Mouse (Mus musculus): ENCODE data around the gene Gm28048.

Gene Gm28048

DNA sequence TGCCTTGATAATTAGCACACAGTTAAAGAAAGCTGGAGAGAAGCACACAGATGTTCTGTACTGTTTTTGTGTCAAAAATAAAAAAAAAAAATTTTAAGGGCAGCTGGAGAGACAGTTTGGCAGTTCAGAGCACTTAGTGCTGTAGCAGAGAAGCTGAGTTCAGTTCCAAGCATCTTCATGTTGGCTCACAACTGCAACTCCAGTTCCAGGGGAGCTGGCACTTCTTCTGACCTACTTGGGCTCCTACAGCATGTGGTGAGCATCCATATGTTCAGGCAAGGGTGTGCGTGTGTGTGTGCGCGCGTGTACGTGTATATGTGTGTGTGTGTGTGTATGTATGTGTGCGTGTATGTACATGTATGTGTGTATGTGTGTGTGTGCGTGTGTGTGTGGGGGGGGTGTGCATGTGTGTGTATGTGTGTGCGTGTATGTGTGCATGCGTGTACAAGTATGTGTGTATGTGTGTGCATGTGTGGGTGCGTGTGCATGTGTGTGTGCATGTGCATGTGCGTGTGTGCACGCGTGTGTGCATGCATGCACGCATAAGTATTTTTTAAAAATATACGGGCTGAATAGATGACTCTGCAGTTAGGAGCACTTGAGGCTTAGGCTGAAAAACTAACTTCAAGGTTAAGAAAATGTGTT lies 152.8 kb downstream of the Gm28048 start:
- no peak for DNase-seq

GRCm38 (mm10) chr11:22827514-22828080 lies 154.3 kb downstream of the Gm28048 start:
- no peak for DNase-seq

DNA sequence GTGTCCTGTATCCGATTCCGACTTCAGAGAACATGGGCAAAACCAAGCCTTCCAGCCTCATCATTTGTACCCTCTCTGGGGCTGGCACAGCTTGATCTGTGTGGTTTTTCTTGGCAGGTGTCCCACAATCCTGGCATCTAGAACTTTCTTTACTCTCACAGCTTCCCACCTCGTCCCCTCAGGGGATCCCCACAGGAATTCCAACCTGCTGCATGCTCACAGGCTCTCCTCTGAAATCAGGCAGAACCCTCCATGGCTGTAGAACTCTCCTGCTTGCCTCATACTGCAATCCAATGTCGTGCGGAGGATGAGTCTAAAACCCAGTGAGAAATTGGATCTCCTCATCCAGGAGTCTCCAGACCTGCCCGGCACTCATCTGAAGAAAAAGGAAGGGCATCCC lies 155.2 kb downstream of the Gm28048 start:
- DNase-seq: no peak

DNA sequence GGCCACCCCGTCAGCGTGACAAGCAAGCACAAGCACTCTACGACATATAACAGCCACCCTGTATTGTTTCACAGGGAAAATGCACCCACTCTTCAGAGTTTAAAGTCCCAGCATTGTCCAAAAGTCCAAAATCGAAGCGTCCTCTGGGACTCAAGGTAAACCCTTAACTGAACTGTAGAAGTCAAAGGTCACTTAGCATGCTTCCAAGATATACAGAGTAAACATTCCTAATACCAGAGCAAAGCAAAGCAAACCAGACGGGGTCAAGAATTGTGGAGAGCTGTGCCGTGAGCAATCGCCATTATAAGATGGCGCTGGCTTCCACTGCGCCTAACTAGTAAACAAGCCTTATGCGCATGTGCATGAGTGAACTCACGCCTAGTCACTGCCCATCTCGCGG lies 155.8 kb downstream of the Gm28048 start:
- no peak for DNase-seq

DNA sequence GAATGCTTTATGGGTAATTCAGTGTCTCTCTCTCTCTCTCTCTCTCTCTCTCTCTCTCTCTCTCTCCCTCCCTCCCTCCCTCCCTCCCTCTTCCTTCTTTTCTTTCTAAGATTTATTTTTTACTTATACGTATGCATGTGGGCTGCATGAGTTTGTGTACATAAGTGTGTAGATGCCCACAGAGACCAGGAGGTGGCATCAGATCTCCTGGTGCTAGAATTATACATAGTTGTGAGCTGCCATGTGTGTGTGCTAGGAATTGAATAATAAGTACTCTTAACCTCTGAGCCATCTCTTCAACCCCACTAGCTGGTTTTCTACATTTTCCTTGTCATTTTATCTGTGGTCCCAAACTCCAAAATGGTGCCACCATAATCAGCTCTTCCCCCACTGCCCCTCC lies 156.3 kb downstream of the Gm28048 start:
- no peak for DNase-seq

DNA sequence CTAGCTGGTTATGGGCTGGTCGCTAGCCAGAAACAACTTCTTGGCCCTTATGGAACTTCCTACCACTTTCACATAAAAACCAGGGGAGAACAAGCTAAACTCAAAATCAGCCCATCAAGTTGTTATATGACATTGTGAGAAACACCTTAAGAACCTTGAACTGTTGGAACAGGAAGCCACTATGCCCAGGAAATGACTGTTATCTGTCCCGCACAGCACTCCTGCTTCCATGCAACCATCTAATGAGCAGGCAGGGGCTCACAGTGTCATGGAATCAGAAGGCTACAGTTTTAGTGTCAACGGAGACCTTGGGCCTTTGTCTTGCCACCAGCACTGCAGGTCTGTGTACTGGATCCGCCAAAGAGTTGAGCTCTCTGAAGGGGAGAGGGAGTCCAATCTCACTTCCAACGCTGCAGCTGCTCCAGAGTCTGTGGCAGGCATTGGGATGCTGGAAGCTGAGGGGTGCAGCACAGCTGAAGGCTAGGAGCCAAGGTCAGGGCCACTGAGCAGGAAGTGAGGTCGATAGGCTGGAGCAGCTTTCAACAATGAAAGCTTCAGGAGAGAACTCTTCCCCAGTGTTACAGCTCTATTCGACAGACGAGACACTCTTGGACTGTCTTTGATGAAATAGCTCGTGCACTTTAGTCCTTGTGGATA lies 157.7 kb downstream of the Gm28048 start:
- no peak for DNase-seq

- no peak for DNase-seq
Observed at GRCm38 (mm10) chr11:22821243-22821642, 160.6 kb downstream of the Gm28048 start.

DNA sequence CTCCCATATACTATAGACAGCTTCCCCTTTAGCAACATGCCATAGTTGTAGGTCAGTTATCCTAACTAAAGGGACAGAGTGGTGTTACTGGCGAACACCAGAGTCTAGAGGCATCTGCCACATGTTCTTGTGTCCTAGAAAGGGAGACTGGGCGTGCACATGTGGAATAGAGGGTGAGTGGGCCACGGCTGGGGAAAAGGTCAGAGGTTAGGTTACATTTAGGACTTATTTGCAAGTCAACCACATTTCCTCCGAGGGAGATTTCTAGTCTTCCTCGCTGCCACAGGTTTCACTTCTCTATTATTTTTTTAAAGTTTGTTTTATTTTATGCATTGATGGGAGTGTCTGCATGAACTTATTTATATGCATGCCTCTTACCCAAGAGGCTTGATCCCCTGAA lies 163.5 kb downstream of the Gm28048 start:
- DNase-seq: no peak

- no peak for DNase-seq
Observed at GRCm38 (mm10) chr11:22815877-22816276, 166.0 kb downstream of the Gm28048 start.

GRCm38 (mm10) chr11:22815143-22815542 lies 166.7 kb downstream of the Gm28048 start:
- DNase-seq: no peak

GRCm38 (mm10) chr11:22813921-22814704 lies 167.8 kb downstream of the Gm28048 start:
- no peak for DNase-seq

DNA sequence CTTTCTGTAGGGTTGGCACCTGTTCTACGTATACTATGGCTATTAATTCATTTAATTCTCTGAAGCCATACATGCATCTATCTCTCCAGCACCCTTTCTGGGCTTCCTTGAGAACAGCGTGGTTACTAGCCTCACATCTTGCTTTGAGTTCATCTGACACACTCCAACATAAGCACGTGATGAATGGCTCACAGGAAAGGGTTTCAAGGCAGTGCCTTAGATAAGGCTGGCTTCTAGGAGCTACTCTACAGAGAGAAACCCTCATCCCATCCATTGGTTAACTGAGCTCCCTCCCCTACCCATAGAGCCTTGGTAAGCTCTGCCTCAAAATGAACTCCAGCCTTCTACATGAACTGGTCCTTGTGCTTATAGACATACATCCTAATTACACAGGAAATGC lies 168.5 kb downstream of the Gm28048 start:
- DNase-seq: no peak

DNA sequence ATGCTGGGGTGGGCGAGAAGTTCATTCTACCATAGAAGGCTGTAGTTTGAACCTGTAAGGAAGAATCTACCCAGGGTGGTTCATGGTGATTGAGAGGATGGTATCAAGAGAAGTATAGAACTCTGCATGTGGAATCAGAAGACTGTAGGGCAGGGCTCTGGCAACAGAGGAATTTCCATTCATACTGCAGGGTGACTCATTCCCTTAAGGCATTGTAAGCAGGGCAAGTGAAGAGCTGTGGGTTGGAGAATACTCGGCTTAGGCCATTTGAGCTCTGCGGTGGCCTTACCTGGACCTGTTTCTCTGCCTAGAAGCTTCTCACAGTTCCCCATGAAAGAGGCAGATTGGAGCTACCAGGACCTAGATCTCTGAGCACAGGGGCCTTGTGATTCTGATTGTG lies 170.5 kb downstream of the Gm28048 start:
- DNase-seq: no peak

DNA sequence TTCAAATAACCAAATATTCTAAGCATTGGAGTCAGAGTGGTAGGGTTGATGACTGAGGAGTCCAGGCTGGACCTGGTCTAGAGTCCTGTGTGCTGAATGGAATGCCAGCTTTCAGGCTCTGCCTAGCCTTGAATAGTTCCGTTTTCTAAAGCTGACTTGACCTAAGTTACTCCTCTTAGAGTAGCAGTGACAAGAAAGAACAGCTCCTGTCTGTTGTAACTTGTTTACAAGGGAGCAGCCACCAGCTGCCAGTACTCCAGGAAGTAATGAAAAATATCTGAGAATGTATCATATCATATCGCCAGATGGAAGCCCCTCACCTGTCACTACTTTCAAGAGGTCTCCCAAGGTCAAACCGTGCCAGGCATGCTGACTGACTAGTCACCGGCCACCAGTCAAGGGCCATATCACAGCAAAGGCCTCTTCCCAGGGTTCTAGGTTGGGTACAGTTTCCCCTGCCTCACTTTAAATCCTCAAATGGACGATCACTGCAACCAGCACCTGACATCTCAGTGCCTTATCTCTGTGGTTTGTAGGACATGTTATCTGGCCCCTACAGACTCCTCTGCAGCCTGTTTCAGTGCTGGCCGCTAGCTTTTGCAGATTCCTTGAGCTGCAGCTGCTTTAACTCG lies 172.3 kb downstream of the Gm28048 start:
- DNase-seq: no peak

- DNase-seq: no peak
Observed at GRCm38 (mm10) chr11:22808040-22808439, 173.8 kb downstream of the Gm28048 start.

DNA sequence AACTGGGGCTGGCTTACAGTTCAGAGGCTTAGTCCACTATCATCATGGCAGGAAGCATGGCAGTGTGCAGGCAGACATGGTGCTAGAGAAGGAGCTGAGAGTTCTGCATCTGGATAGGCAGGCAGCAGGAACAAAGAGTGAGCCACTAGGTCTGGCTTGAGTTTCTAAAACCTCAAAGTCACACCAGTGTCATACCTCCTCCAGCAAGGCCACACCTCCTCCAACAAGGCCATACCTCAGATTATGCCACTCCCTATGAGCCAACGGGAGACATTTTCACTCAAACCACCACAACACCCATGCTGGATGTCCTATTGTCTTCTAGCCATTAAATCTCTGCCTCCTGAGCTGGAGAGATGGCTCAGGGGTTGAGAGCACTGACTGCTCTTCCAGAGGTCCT lies 176.7 kb downstream of the Gm28048 start:
- no peak for DNase-seq

GRCm38 (mm10) chr11:22799987-22800424 lies 181.9 kb downstream of the Gm28048 start:
- peak; percentile 30 for DNase-seq

DNA sequence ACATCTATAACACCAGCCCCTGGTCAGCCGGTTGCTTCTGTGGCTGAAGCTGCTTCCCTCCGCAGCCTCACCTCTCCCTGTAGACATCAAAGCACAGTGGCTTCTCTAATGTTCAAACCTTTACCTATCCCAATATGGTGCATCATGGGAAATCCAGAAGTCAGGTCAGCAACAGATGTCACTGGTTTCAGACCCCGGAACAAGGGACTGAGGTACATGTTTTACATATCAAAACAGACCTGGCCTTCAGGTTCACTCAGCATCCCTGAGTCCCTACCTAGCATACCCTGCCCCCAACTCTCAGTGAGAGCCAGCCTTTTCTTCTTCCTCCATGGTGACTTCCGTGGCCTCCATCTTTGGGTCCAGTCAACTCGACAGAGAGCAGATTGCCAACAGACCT lies 183.0 kb downstream of the Gm28048 start:
- no peak for DNase-seq

DNA sequence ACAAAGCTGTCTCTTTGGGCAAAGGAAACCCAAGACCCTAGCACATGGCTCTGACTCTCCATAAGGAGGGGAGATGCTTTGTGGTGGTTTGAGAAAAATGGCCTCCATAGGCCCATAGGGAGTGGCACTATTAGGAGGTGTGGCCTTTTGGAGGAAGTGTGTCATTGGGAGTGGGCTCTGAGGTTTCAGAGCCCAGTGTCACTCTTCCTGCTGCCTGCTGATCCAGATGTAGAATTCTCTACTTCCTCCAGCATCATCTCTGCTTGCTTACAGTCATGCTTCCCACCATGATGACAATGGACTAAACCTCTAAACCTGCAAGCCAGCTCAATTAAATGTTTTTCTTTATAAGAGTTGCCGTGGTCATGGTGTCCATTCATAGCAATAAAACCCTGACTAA lies 187.2 kb downstream of the Gm28048 start:
- DNase-seq: no peak

DNA sequence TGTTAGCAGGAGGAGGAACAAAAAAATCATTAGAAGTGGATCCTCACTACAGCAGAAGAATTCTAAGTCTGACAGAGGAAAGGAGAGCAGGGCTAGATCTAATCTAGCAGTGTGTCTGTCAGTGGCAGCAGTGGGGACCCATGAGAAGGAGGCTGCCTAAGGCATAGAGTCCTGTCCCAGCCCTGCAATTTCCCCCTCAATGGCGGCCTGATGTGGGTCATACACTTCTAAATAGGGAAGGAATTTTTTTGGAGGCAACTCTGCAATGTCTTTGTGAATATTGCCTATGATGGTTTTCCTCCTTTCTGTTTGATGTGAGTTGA lies 188.0 kb downstream of the Gm28048 start:
- no peak for DNase-seq

GRCm38 (mm10) chr11:22793176-22793880 lies 188.6 kb downstream of the Gm28048 start:
- no peak for DNase-seq

- no peak for DNase-seq
Observed at GRCm38 (mm10) chr11:22792149-22792548, 189.7 kb downstream of the Gm28048 start.

GRCm38 (mm10) chr11:22791726-22792125 lies 190.2 kb downstream of the Gm28048 start:
- DNase-seq: no peak

All from embryo, embryonic 11 days (tissue).